Mouse (Mus musculus) regulatory T cell (primary cell): ENCODE measurements at regions not wholly inside any gene's neighbourhood (a gene's known extent, or its start where the extent isn't known, plus 50 kb on each side); places are given as distances from the start of the nearest gene placed in this dataset.

Source experiments
- in situ Hi-C: fragments of 300-600 bp; cut with MboI, MseI; formaldehyde crosslinking; loops from one replicate; pipeline ENCODE4 v1.15.1; 2025; ENCODE audit warnings: high pct_unique_total_duplicates

DNA sequence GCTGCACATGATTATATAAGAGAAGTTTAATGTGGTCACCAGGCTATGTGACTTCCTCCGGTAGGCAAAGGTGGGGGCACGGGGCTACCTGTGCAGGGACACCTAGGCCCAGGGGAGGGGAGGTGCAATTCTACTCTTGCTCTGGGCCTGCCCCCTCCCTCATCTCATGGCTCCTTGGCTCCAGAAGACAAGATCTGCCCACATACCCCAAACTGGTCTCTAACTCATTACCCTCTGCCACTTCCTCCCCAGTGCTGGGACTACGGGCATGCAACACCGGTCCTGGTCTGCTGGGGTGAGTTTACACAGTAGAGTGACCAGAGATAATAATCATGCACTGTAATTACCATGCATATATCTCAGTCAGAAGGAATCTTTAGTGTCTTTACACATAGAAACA, 155.0 kb downstream of the Cog6 start:
- in situ Hi-C loops = loop anchor here (25.0 kb wide), 2 partner anchors 100 to 600 kb away; partner anchors contain the start of genes Nhlrc3 and Proser1

DNA sequence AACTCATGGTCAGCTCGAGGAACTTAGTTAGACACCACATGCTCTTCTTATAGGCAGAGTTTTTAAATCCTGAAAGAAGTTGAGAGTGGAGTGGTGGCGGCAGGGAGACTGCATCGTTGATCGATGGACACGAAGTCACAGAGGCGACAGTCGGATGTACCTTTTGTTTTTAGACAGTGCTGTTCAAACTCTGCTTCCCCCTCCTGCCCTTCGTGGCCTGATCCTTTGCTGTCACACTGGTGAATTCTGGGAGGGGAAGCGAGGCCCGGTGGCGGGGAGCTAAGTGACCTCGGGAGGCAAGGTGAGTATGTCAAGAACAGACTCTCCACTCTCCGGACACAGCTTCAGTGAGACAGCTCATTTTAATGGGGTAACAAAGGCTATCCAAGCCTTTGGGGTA, 155.5 kb downstream of the Cog6 start:
- in situ Hi-C loops = loop anchor here (25.0 kb wide), 2 partner anchors 101 to 601 kb away; partner anchors contain the start of genes Nhlrc3 and Proser1

DNA sequence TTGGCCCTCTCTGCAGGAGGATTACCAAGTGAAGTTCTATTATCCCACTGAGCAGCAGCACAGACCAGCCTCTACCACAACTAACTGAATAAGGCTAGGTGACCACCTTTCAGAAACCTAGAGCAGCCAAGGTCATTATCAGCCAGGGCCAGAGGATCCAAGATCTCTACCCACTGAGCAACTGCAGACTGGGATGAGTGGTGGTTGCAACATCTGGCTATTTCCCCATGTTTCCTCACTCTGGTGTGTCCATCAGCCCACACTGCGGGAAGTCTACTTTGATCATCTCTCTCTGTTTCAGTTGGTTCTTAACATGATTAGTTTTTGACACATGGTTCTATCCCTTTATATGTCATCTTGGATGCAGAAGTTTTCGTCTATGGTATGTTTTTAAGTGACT, 157.2 kb downstream of the Cog6 start:
- in situ Hi-C loops = loop anchor here (25.0 kb wide), 2 partner anchors 102 to 602 kb away; partner anchors contain the start of genes Nhlrc3 and Proser1

DNA sequence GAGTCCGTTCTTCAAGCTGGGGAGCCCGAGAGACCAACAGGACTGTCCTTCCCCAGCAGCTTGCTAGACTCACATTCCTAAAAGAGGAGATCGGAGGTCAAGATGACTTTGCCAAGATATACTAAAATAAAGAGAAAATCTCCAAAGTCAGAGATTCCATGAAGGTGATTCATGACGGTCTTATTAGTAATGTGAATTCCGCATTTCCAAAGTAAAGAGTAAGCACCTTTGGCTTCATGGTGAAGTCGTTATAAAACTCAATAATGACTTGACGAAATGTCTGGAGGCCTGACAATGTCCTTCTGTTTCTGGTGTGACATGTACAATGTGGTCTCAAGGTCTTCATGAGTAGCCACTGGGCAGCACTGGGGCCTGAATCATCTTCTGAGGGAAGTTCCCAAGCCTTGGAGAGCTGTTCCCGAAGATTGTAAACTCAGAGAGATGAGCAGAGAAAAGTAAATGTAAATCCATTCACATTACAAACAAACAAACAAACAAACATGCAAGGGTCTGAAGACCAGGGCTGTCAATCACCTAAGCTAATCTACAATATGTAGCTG, 157.7 kb downstream of the Cog6 start:
- in situ Hi-C loops = loop anchor here (25.0 kb wide), 2 partner anchors 103 to 603 kb away; partner anchors contain the start of genes Nhlrc3 and Proser1

DNA sequence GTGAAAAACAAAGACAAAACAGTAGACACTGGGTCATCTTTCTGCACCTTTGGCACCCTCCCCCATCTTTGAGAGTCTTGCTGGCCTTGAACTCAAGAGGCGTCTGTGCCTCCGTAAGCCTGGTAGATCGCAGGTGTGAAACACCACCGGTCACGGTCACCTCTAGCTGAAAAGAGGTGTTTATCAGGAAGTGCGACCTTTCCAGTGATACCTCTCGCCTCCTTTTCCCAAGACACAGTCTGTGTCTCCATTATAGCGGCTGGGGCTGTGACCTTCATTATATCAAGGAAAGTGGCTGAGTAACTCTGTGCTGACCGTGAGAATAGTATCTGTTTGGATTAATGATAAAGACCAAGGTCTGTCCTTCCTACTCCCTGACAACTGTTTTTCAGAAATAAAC, 158.8 kb downstream of the Cog6 start:
- in situ Hi-C loops = loop anchor here (25.0 kb wide), 2 partner anchors 104 to 604 kb away; partner anchors contain the start of genes Nhlrc3 and Proser1

DNA sequence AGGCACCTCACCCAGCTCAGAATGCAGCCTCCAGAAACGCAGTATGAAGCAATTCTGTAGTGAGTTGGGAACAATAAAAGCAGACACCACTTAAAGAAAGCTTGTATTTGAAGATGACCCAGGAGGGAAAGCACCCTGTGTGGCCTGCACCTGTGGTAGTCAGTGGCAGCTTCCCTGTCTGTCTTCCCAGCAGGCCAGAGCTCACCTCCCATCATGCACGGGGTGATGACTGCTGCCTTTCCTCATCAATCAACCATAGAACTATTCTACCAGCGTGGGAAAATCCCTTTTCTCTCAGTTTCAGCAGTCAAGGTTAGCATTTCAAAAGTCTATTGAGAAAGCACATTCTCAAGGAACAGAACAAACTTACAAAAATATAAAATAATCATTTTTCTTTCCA, 160.0 kb downstream of the Cog6 start:
- in situ Hi-C loops = loop anchor here (25.0 kb wide), 2 partner anchors 105 to 605 kb away; partner anchors contain the start of genes Nhlrc3 and Proser1

DNA sequence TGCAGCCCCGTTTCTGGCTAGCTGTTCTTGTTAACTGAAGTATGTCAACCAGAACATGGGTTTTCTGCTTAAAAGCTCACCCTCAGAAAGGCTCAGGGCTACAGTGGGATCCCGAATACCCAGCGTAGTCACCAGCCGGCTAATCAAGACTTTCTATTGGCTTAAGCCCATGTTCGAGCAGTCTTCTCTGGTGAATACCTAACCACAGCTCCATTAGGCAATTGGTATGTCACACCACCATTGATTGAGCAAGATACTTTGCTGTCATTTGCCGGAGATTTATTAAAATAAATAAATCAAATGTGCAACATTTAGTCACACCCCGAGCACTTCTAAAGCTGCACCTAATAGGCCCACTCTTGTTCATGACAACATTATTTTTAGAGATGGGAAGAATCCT, 162.5 kb downstream of the Cog6 start:
- in situ Hi-C loops = loop anchor here (25.0 kb wide), 2 partner anchors 108 to 608 kb away; partner anchors contain the start of genes Nhlrc3 and Proser1

DNA sequence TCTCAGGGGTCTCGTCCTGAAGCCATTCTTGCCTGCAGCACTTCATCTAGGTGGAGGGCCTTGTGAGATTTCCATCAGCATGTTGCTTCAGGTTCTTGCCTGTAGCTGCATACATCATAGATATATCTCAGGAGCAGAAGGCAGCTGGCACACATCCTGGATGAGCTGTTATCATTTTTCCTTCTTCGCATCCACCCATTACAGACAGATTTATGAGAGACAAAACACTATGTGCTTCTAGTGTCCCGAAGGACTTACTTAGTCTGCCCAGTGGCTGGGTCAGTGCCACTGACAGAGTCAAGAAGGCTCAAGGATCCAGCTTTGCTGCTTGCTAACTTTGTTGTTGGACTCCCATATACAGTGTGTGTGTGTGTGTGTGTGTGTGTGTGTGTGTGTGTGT, 163.9 kb downstream of the Cog6 start:
- in situ Hi-C loops = loop anchor here (25.0 kb wide), 2 partner anchors 109 to 609 kb away; partner anchors contain the start of genes Nhlrc3 and Proser1

DNA sequence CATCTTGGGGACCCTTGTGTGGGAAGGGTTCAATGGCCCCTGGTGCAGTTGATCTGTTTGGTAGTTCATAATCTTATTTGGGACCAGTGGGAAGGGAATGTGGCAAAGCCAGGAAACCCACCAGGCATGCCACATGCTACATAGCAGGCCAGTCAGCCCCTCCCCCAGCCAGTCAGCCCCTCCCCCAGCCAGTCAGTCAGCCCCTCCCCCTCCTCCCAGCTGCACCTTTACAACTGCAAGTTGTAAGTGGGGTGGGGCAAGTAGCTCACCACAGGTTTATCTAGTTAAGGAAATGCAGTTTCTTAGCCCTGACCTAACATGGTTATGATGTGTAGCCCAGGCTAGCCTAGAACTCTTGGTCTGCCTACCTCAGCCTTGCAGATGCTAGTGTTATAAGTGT, 171.9 kb downstream of the Cog6 start:
- in situ Hi-C loops = no loop called here

DNA sequence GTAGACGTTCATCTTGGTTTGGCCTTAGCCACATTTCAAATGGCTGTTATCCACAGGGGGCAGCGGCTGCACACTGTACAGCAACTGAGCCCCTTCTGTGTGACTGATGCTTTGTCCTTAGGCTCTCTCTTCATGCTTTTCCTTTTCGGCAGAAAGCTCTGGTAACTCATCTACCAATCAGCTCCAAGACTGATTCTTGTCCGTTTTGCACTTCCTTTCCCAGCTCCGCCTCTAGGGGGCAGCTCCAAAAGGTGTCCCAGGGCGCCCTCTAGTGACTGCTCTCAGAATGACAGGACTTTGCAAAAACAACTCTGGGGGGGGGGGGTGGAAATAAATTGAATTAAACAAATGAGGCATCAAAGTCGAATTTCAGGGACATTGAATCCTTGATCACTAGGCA, 173.0 kb downstream of the Cog6 start:
- in situ Hi-C loops = loop anchor here (5.0 kb wide), 1 partner anchor 587 kb away; no protein-coding TSS in a partner anchor

DNA sequence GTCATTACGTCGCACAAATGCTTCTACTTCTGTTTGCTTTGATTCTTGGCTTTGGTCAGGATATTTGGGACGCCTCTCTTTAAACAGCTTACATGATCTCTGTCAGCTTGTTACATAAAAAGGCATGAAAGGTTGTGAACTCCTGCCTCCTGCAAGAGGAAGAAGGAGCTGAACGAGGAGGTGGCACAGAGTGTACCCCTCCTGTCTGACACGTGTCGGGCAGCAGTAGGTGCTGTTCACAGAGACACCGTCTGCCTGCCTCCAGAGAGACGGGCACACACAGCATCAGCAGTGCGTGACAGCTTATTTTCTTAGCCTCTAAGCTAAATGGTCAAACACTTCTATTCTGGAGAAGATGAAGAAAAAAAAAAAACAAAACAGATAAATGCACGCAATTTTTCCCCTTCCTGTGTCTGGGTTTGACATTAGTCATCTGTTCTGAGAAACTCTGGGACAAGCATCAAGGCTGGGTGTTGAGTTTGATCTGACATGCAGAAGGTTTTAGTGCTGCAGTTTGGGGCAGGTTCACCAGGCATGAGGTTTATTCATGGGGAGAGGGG, 174.1 kb downstream of the Cog6 start:
- in situ Hi-C loops = loop anchor here (5.0 kb wide), 1 partner anchor 586 kb away; no protein-coding TSS in a partner anchor

DNA sequence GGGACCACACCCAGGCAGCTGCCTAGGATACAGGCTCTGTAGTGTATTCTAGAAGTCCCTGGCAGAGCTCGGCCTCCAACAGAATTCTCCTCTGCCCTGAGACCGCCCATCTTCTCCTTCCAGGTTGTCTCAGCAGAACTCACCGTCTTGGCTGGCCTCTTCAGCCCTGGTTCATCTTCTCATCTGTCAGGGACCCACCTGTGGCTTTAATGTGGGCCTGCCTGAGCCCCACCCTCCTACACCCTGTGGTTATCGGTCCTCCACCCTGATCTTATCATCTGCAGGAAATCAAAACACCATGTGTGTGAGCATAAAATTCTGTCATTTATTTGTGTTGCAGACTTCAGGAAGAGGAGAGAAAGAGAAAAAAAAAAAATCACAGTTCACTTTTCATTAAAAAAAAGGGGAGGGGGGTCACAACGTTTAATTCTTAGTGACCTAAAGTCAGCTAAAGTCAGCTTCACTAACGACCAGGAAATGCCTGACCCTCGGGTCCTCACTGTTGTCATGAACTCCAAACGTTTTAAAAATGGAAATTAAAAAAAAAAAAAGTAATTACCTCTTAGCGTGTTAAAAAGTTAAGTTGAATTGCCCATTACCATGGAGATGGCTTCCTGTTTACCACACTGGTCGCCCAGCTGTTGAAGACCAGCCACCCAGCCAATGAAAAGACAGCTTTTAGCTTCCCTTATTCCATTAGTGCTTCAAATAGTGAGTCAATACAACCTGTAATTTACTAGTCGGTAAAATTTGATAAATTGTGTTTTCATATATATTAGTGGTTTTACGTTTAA, 176.7 kb downstream of the Cog6 start:
- in situ Hi-C loops = loop anchor here (5.0 kb wide), 1 partner anchor 583 kb away; no protein-coding TSS in a partner anchor

DNA sequence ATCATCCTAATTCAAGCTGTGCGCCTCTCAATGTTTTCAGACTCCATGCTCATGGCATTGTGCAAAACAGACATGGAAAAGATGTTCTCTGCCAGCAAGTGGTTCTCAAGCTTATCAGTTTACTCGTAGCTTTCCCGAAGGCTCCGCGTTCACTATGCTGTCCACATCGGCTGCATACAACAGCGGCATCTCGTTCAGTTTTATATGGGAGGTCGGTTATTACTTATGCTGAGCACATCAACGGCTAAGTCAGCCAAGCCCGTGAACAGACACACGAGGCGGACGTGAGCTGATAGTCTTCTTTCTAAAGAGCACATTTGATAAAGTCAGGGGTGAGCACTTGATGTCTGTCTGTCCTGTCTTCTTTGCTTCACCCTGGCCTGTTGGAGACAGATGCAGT, 179.0 kb downstream of the Cog6 start:
- in situ Hi-C loops = no loop called here

DNA sequence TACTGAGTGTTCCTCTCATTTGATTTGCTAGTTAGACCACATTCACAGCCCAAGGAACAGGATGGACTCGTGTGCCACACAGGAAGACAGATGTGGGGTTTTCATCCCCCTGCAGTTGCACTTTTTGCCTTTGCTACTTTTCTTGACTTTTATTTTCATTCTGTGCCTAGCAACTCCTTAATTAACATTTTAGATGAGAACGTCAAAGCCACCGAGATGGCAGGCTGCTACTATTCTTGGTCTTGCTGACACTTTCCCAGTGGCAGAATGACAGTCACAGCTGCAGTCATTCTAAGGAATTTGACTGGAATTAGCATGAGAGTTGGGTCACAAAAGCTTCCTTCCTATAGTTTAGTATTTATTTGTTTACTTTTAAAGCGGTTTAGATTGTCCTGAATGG, 179.5 kb downstream of the Cog6 start:
- in situ Hi-C loops = no loop called here

DNA sequence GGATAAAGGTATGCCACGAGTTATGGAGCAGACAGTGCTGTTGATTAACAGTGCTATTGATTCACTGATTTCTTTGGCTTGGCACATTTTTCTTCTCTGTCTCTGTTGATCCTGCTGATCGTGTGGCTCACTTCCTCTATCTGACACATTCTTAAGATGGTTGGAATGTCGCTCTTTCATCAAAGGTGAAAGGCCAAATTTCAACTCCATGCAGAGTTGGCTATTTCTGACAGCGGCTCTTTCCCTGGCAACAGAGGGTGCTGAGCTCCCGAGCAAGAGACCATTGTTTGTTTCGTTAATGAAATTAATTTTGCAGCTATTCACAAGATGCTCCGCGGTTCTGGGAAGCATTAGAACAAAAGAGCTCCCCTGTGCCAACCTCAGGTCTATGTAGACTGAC, 180.3 kb downstream of the Cog6 start:
- in situ Hi-C loops = no loop called here

DNA sequence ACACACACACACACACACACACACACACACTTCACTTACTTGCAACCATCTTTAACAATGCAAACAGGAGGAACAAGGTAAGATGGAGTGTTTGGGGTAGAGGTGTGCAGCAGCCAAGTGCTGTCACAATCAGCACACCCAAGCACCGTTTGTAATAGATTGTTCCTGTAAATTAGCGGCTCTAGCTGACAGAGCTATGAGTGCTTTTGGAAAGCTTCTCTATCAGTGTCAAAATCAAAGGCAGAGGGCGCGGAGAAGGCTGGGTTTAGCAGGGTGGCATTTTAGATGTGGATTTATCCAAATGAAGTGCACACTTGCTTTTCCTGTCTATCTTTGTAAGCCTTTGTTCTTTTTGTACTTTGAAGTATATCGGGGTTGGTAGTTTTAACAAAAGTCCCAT, 184.6 kb downstream of the Cog6 start:
- in situ Hi-C loops = no loop called here

DNA sequence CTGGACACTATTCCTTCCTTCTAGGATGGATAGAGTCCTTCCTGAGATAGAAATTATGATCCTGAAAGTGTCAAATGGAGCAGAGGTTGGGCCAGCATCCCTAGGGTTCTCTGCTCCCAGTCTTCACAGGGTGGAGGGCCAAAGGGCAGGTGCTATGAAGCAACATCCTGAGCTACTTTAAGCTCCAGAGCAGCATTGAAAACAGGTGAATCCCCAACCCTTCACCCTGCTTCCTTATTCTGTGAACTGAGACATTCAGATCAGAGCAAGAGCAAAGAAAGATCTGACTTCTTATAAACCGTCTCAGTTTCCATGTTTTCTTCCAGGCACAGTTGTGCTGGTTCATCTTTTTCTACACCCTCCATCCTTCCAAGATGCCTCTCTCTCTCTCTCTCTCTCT, 185.1 kb downstream of the Cog6 start:
- in situ Hi-C loops = no loop called here

DNA sequence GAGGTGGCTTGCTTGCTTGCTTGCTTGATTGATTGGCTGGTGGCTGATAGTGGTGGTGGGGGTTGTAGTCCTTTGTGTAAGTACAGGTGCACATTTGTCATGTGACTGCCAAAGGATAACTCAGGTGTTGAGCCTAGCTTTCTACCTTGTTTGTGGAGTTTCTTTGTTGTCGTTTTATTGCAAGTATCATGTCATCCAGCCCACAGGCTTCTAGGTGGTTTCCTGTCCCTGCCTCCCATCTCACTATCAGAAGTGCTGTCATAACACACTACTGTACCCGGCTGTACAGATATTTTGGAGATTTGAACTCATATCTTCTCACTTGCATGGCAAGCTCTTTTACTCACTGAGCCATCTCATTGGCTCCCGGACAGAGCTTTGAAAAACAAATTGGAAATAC, 186.9 kb downstream of the Cog6 start:
- in situ Hi-C loops = no loop called here

DNA sequence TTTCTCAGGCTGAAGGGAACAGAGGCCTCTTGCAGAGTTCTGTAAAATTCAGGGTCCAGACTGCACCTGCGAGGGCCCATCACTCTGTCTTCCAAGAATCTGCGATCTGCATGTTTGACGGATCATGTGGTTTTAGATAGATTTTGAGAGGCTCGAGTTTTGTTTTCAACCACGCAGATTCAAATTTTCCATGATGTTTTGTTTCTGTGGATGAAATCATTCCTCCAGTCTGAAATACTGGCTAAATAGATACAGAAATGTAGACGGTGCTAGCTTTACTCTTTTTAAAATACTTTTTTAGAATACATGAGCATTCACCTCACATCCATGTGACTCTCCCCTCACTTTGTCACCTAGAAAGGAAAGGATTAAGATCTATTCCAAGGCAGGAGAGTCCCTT, 188.0 kb downstream of the Cog6 start:
- in situ Hi-C loops = no loop called here

DNA sequence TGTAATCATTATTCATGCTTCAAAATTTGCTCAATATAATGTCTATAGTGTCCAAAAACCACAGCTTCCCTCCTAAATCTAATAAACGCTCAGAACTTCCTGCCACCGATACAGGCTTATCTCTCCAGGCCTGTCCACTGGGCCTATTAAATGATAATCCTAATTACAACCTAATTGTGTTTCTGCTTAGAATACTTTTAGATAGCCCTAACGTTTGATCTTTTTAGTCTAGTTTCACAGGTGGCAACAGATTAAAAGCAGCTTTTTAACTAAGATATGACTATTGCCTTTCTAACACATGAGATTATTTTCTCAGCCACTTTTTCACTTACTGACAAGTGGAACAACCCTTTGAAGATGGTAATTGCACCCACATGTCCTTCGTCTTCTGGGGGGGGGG, 188.6 kb downstream of the Cog6 start:
- in situ Hi-C loops = no loop called here

DNA sequence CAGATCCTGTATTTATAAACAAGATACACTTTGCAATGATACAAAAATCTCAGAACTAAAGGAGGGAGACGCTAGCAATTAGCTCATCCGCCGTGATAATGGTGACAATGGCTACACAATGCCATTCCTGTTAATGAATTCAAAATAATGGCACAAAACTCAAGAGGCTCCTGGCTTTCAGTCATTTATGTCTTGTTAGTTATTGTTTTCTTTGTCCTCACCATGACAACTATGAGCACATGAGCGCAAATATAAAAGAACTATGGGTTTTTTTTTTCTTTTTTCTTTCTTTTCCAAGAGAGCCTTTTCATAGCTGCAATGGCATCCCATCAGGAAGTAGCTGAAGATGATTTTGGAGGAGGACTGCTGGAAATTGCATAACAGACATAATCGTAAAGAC, 194.2 kb downstream of the Cog6 start:
- in situ Hi-C loops = no loop called here

DNA sequence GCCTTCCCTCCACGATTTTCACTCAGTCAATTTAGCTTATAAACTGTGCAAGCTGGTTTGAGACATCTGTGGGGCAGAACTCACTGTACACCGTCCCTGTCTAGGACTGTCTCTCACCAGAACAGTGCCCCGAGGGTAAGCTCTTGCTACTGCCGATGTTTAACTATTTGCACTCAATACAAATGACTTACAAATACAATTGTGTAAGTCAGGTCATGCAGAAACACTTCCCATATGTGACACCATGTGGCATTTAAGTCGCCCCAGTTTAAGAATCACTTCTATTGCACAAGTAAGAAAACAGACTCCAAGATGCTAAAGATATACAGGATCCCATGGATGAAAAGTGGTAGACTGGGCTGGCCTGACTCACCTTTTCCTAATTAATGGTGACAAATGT, 195.6 kb downstream of the Cog6 start:
- in situ Hi-C loops = no loop called here
